Mouse (Mus musculus) lung, postnatal 10 days (tissue): ENCODE results near the gene Hdac7.

Experiments
- DNase-seq: peaks from one replicate; pipeline ENCODE4 v3.0.0; 2021

Hdac7 gene

GRCm38 (mm10) chr15:97786412-97787112 lies 57.7 kb downstream of the Hdac7 start:
- peak; percentile 62 for DNase-seq

GRCm38 (mm10) chr15:97785731-97786411 lies 58.4 kb downstream of the Hdac7 start:
- DNase-seq, result peak; percentile 51

- DNase-seq, result no peak
Observed at GRCm38 (mm10) chr15:97784561-97785161, 59.6 kb downstream of the Hdac7 start.

- peak; percentile 93 for DNase-seq
Observed at GRCm38 (mm10) chr15:97784092-97784559, 60.2 kb downstream of the Hdac7 start.

GRCm38 (mm10) chr15:97782749-97783105 lies 61.6 kb downstream of the Hdac7 start:
- peak; percentile 92 for DNase-seq

GRCm38 (mm10) chr15:97781961-97782748 lies 62.1 kb downstream of the Hdac7 start:
- DNase-seq, result peak; percentile 67

GRCm38 (mm10) chr15:97780611-97781031 lies 63.7 kb downstream of the Hdac7 start:
- peak; percentile 35 for DNase-seq

GRCm38 (mm10) chr15:97779576-97779975 lies 64.7 kb downstream of the Hdac7 start:
- no peak for DNase-seq

- peak; percentile 70 for DNase-seq
Observed at GRCm38 (mm10) chr15:97778311-97779098, 65.8 kb downstream of the Hdac7 start, which contains the start of gene Slc48a1. Gene Slc48a1 (plus strand): TSS chr15:97778520.

- no peak for DNase-seq
Observed at GRCm38 (mm10) chr15:97776919-97777318, 67.4 kb downstream of the Hdac7 start.

GRCm38 (mm10) chr15:97776514-97776913 lies 67.8 kb downstream of the Hdac7 start:
- DNase-seq, result peak; percentile 88

- peak; percentile 79 for DNase-seq
Observed at GRCm38 (mm10) chr15:97773961-97774370, 70.3 kb downstream of the Hdac7 start.

- DNase-seq, result peak; percentile 94
Observed at GRCm38 (mm10) chr15:97773108-97773507, 71.2 kb downstream of the Hdac7 start.

- no peak for DNase-seq
Observed at GRCm38 (mm10) chr15:97770280-97770679, 74.0 kb downstream of the Hdac7 start.

- DNase-seq, result peak; percentile 72
Observed at GRCm38 (mm10) chr15:97768192-97768591, 76.1 kb downstream of the Hdac7 start.

- DNase-seq, result peak; percentile 94
Observed at GRCm38 (mm10) chr15:97767280-97768186, 76.8 kb downstream of the Hdac7 start, which contains the start of gene Rapgef3. Gene Rapgef3 (minus strand): TSS chr15:97767972.

GRCm38 (mm10) chr15:97766594-97767279 lies 77.6 kb downstream of the Hdac7 start:
- no peak for DNase-seq

GRCm38 (mm10) chr15:97766194-97766593 lies 78.1 kb downstream of the Hdac7 start:
- DNase-seq, result no peak

GRCm38 (mm10) chr15:97765090-97765794 lies 79.1 kb downstream of the Hdac7 start:
- peak; percentile 45 for DNase-seq

GRCm38 (mm10) chr15:97764532-97764931 lies 79.8 kb downstream of the Hdac7 start:
- no peak for DNase-seq
